15 mouse cellular contexts compared by ENCODE assay signal in genomic region chr2:154971919-154972692, GRCm38 (mm10). TPM values are rescaled to one million over a fixed set of nuclear protein-coding genes. Genes with fewer than 3 reads are reported as not detected.
DNase-seq lines count a peak whose midpoint lies in the region; ATAC-seq and TF ChIP-seq lines count a peak whose summit lies in the region.
"Had no signal": no experiment of that assay in that cellular context is flagged by ENCODE, and none has a peak within 500 bp of the region (broad histone marks: within the 10 kb centered on the region; RNA-seq: fewer than 3 reads in every experiment).

No protein-coding gene starts in this region.

- H3K9ac ChIP-seq in embryonic facial prominence, embryonic 13.5 days: no peak overlapping the region
- H3K9ac ChIP-seq in limb, embryonic 14.5 days (ENCODE audit: low read depth, low read length, severe bottlenecking): no peak overlapping the region

- H3K4me3 ChIP-seq in embryonic facial prominence, embryonic 13.5 days: no peak overlapping the region
- H3K4me3 ChIP-seq in limb, embryonic 14.5 days (replicated peaks; ENCODE audit: low read length): peak overlapping the region; percentile 3; the same call in 1 of the 2 replicates

- H3K27ac ChIP-seq in embryonic facial prominence, embryonic 13.5 days: peak overlapping the region; percentile 45
- 0 out of 2 replicates have a peak overlapping the region, but pooled peaks have one; percentile 6 for H3K27ac ChIP-seq in limb, embryonic 14.5 days (replicated peaks; ENCODE audit: low read depth, low read length)

- no peaks in the 10 kb centered on the region for H3K36me3 ChIP-seq in embryonic facial prominence, embryonic 13.5 days
- no peaks in the 10 kb centered on the region for H3K36me3 ChIP-seq in limb, embryonic 14.5 days (ENCODE audit: control insufficient read depth, insufficient read depth, low read length)

- 40% methylated on average over 18 of the region's 18 CpGs for WGBS in embryonic facial prominence, embryonic 13.5 days
- 16% methylated on average over 18 of the region's 18 CpGs for WGBS in limb, embryonic 14.5 days

- peak; percentile 1 to 7 for DNase-seq in left cerebral cortex, adult 8-10 months (ENCODE audit: low spot score in 2 of 2)
- DNase-seq in left cerebral cortex, postnatal 4 days: no peak
- DNase-seq in brain, adult 2 months (ENCODE audit: low read depth, low spot score): peak; percentile 20
- DNase-seq in limb, embryonic 14.5 days (ENCODE audit: low spot score): peak; percentile 76
- no peak for DNase-seq in cerebellum, adult 9-10 months
- DNase-seq in adrenal gland, adult 2 months: no peak
- DNase-seq in spleen, postnatal 4 days (ENCODE audit: low spot score in 2 of 2): no peak
- DNase-seq: cerebellum, adult 9-11 months; heart, postnatal 10 days; kidney, adult 11 months; lung, adult 18-20 months; thymus, adult 18-20 months had no signal

- H3K4me2 ChIP-seq in embryonic facial prominence, embryonic 13.5 days: 0 out of 2 replicates have a peak overlapping the region, but pooled peaks have one; percentile 24
- peak overlapping the region; percentile 31 for H3K4me2 ChIP-seq in limb, embryonic 14.5 days (replicated peaks; ENCODE audit: low read depth, low read length, severe bottlenecking)

- no peaks in the 10 kb centered on the region for H3K9me3 ChIP-seq in embryonic facial prominence, embryonic 13.5 days
- H3K9me3 ChIP-seq in limb, embryonic 14.5 days (ENCODE audit: control insufficient read depth, low read length): no peaks in the 10 kb centered on the region

- peaks cover 20% of the 10 kb centered on the region for H3K4me1 ChIP-seq in embryonic facial prominence, embryonic 13.5 days
- peaks cover 10% of the 10 kb centered on the region for H3K4me1 ChIP-seq in limb, embryonic 14.5 days (ENCODE audit: control insufficient read depth, insufficient read depth, low read length)

- no peak for TF ChIP-seq POLR2A in limb, embryonic 14.5 days (IDR thresholded peaks at IDR 0.05; ENCODE audit: borderline replicate concordance, extremely low read depth, insufficient read depth, insufficient read length)

- intact Hi-C loops in left cerebral cortex, postnatal 4 days (cut with DNase I): no loop called here

- no peaks in the 10 kb centered on the region for H3K27me3 ChIP-seq in embryonic facial prominence, embryonic 13.5 days
- no peaks in the 10 kb centered on the region for H3K27me3 ChIP-seq in limb, embryonic 14.5 days (ENCODE audit: control insufficient read depth, insufficient read depth, low read length)

- 0 out of 2 replicates have a peak, but pooled peaks have one; percentile 20 for ATAC-seq in embryonic facial prominence, embryonic 13.5 days (ENCODE audit: insufficient number of reproducible peaks, insufficient read depth, low FRiP score, low TSS enrichment, low read depth)
- ATAC-seq in limb, embryonic 14.5 days (ENCODE audit: low FRiP score, low read depth): peak; percentile 81
- ATAC-seq: midbrain, embryonic 16.5 days had no signal

RNA-seq across cellular contexts. Expression of gene Gm14226, which starts 46.0 kb away (rescaled TPM):
- total RNA-seq in left cerebral cortex, adult 8-10 months (2022): under 1 TPM; 0.14 to 0.28 (median 0.22) TPM
- total RNA-seq in left cerebral cortex, postnatal 4 days (2021): under 1 TPM; 0.24 to 0.30 TPM
- polyA plus RNA-seq in embryonic facial prominence, embryonic 13.5 days (2015; fragmentation: Nextera tagmentation; extraction: Ambion mirVana): 11.8 and 13.1 TPM in 2 replicates
- 17.4 and 17.7 TPM in 2 replicates for polyA plus RNA-seq in limb, embryonic 14.5 days (2012; rRNA removed)
- 5.7 and 6.3 TPM in 2 replicates for polyA plus RNA-seq in limb, embryonic 14.5 days (2014; fragmentation: Nextera tagmentation; extraction: Ambion mirVana)
- 1 to 10 TPM; 3.5 to 4.2 TPM for total RNA-seq in adrenal gland, adult 2 months (2021)
- 0.30 and 0.44 TPM in 2 replicates for polyA plus RNA-seq in adrenal gland, adult 2 months (2012; rRNA removed)
- total RNA-seq: neutrophil, adult 5-6 weeks had no signal

Comparison
In these comparisons a context has a peak if more than half of its experiments do, and no peak if none do; other contexts are left out.
1. DNase-seq: peak in left cerebral cortex, adult 8-10 months (2 of 2), brain, adult 2 months (single experiment) and limb, embryonic 14.5 days (single experiment); none in left cerebral cortex, postnatal 4 days (single experiment), cerebellum, adult 9-10 months (single experiment), adrenal gland, adult 2 months (single experiment) and spleen, postnatal 4 days (0 of 2).